Mouse (Mus musculus): ENCODE results near the gene Tnrc18. TPM values are rescaled to one million over a fixed set of nuclear protein-coding genes. Genes with fewer than 3 reads are reported as not detected.

Tnrc18 gene
- total and polyA plus RNA-seq, 2 experiments from 2014 or later: 19.9 to 137 TPM

DNA sequence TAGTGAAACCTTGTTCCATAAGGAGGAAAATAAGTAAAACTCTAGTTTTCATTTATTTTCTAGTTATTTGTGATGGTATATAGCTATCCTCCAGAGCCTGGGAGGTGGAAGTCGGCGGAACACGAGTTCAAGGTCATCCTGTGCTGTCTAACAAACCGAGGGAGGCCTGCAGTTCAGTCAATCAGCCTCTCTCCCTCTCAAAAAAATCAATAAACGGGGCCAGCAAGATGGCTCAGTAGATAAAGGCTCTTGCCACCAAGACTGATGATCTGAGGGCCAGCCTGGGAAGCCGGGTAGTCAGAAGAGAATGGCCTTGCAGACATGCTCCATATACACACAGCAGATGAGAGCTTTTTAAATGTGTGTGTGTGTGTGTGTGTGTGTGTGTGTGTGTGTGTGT lies 6.6 kb upstream of the Tnrc18 start:
- Histone ChIP-seq H3K36me3 (ENCODE audit: insufficient read depth, low read length) (no peaks in the 10 kb centered on the region), H3K4me2 (ENCODE audit: low read depth, low read length) (peak overlapping the region; percentile 93; the same call in 1 of the 2 replicates), H3K9ac (replicated peaks; ENCODE audit: low read length) (peak overlapping the region; percentile 91; the same call in 1 of the 2 replicates), H3K9me3 (ENCODE audit: low read length) (no peaks in the 10 kb centered on the region), H3K27me3 (ENCODE audit: insufficient read depth, low read length) (no peaks in the 10 kb centered on the region), H3K4me3 (ENCODE audit: low read length) (no peak overlapping the region), H3K27ac (peak overlapping the region; percentile 100), H3K4me1 (ENCODE audit: insufficient read depth, low read length) (peaks cover 12% of the 10 kb centered on the region; the same call in 1 of the 2 replicates)
- DNase-seq (ENCODE audit: low spot score): no peak
- WGBS: 23% methylated on average over 6 of the region's 6 CpGs
- TF ChIP-seq CTCF (IDR thresholded peaks at IDR 0.05; ENCODE audit: low read depth): no peak
- no peak for ATAC-seq

GRCm38 (mm10) chr5:142823096-142824062 lies 5.9 kb upstream of the Tnrc18 start:
- Histone ChIP-seq H3K27me3 (ENCODE audit: insufficient read depth, low read length) (no peaks in the 10 kb centered on the region), H3K4me2 (ENCODE audit: low read depth, low read length) (peak overlapping the region; percentile 93), H3K4me3 (ENCODE audit: low read length) (peak overlapping the region; percentile 98), H3K9me3 (ENCODE audit: low read length) (no peaks in the 10 kb centered on the region), H3K4me1 (ENCODE audit: insufficient read depth, low read length) (peaks cover 12% of the 10 kb centered on the region; the same call in 1 of the 2 replicates), H3K9ac (replicated peaks; ENCODE audit: low read length) (peak overlapping the region; percentile 91), H3K27ac (peak overlapping the region; percentile 100), H3K36me3 (ENCODE audit: insufficient read depth, low read length) (no peaks in the 10 kb centered on the region)
- WGBS: 8% methylated on average over 31 of the region's 31 CpGs
- DNase-seq (ENCODE audit: low spot score) (peak; percentile 80), ATAC-seq (no peak)
- TF ChIP-seq CTCF (IDR thresholded peaks at IDR 0.05; ENCODE audit: low read depth): no peak

- ATAC-seq: no peak
- peak overlapping the region; percentile 98 for H3K4me3 ChIP-seq (ENCODE audit: low read length)
- no peaks in the 10 kb centered on the region for H3K36me3 ChIP-seq (ENCODE audit: insufficient read depth, low read length)
- no peaks in the 10 kb centered on the region for H3K27me3 ChIP-seq (ENCODE audit: insufficient read depth, low read length)
- H3K4me2 ChIP-seq (ENCODE audit: low read depth, low read length): peak overlapping the region; percentile 93
- H3K4me1 ChIP-seq (ENCODE audit: insufficient read depth, low read length): peaks cover 12% of the 10 kb centered on the region; the same call in 1 of the 2 replicates
- WGBS: 2% methylated on average over 34 of the region's 36 CpGs
- H3K27ac ChIP-seq: peak overlapping the region; percentile 100
- no peaks in the 10 kb centered on the region for H3K9me3 ChIP-seq (ENCODE audit: low read length)
- H3K9ac ChIP-seq (replicated peaks; ENCODE audit: low read length): peak overlapping the region; percentile 91
- DNase-seq (ENCODE audit: low spot score): peak; percentile 62
- no peak for TF ChIP-seq CTCF (IDR thresholded peaks at IDR 0.05; ENCODE audit: low read depth)
Observed at GRCm38 (mm10) chr5:142822286-142823095, 5.0 kb upstream of the Tnrc18 start.

DNA sequence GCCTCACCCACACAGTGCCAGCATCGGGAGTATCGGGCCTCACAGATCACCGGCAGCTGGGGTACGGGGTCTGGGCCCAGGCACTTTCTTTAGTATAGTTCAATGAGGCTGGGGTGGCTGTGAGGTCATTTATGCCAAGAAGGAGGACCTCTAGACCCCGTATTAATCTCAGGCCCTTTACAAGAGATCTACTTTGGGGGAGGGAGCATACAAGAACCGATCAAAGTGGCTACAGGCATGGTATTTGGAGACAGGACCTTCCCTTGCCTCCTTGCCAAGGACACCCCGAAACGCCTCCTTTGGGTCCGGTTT lies 4.5 kb upstream of the Tnrc18 start:
- ATAC-seq: no peak
- H3K4me2 ChIP-seq (ENCODE audit: low read depth, low read length): peak overlapping the region; percentile 93
- no peaks in the 10 kb centered on the region for H3K27me3 ChIP-seq (ENCODE audit: insufficient read depth, low read length)
- H3K36me3 ChIP-seq (ENCODE audit: insufficient read depth, low read length): no peaks in the 10 kb centered on the region
- WGBS: under 1% methylated on average over 9 of the region's 9 CpGs
- no peak for DNase-seq (ENCODE audit: low spot score)
- H3K4me3 ChIP-seq (ENCODE audit: low read length): peak overlapping the region; percentile 98
- peak overlapping the region; percentile 91 for H3K9ac ChIP-seq (replicated peaks; ENCODE audit: low read length)
- H3K4me1 ChIP-seq (ENCODE audit: insufficient read depth, low read length): peaks cover 12% of the 10 kb centered on the region; the same call in 1 of the 2 replicates
- peak overlapping the region; percentile 100 for H3K27ac ChIP-seq
- H3K9me3 ChIP-seq (ENCODE audit: low read length): no peaks in the 10 kb centered on the region
- no peak for TF ChIP-seq CTCF (IDR thresholded peaks at IDR 0.05; ENCODE audit: low read depth)

GRCm38 (mm10) chr5:142821266-142821973 lies 4.0 kb upstream of the Tnrc18 start:
- WGBS: under 1% methylated on average over 36 of the region's 36 CpGs
- H3K9me3 ChIP-seq (ENCODE audit: low read length): no peaks in the 10 kb centered on the region
- ATAC-seq (peak; percentile 50), DNase-seq (ENCODE audit: low spot score) (peak; percentile 90)
- peak overlapping the region; percentile 91 for H3K9ac ChIP-seq (replicated peaks; ENCODE audit: low read length)
- peaks cover 12% of the 10 kb centered on the region; the same call in 1 of the 2 replicates for H3K4me1 ChIP-seq (ENCODE audit: insufficient read depth, low read length)
- no peaks in the 10 kb centered on the region for H3K36me3 ChIP-seq (ENCODE audit: insufficient read depth, low read length)
- TF ChIP-seq CTCF (IDR thresholded peaks at IDR 0.05; ENCODE audit: low read depth): no peak
- peak overlapping the region; percentile 98 for H3K4me3 ChIP-seq (ENCODE audit: low read length)
- H3K27me3 ChIP-seq (ENCODE audit: insufficient read depth, low read length): no peaks in the 10 kb centered on the region
- peak overlapping the region; percentile 93 for H3K4me2 ChIP-seq (ENCODE audit: low read depth, low read length)
- peak overlapping the region; percentile 100 for H3K27ac ChIP-seq

Measured in hindbrain, postnatal 0 days (tissue).